Mouse (Mus musculus) CD4-positive, CD25-positive, alpha-beta regulatory T cell, adult 2 months (primary cell): ENCODE data around the gene 1700016K19Rik.
"Not testable (repeated sequence)": the region's sequence is repeated elsewhere in the genome, so short reads cannot be mapped to it uniquely, and the experiment has no call there.

Experiments
- DNase-seq: peaks from one replicate; pipeline ENCODE4 v3.0.0-alpha.2; 2012; ENCODE audit warnings: low read depth, low spot score

The 1700016K19Rik gene

DNA sequence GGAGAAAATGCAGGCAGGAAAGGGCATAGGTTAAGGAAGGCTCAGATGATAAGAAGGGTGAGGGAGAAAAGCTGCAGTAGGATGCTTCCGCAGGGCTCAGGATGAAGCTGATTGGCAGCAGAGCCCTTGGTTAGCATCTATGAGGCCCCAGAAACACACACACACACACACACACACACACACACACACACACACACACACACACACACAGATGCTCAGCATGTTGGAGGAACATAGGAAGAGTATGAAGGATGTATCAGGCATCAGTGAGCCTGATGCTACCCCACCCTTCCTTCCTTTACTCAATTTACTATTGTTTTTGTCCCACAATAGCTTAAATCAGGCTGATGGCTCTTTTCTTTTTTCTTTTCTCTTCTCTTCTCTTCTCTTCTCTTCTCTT is 15.1 kb upstream of the 1700016K19Rik start:
- DNase-seq = no peak

DNA sequence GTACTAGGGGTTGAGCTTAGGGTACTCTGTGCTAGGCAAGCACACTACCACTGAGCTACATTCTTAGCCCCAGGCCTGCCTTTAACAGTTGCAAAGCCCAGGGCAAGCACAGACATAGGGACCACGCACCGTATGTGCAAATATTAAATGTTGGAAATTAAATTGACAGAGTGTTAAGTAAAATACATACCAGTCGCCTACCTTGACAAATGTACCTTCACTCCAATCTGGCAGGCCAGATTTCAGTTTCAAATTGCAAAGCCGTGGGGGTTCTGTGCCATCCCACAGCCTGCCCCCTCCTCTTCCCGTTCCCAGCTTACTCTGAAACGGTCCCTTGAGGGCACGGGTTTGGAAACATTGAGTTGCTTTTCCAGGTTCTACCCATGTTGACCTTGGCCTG is 13.8 kb upstream of the 1700016K19Rik start:
- no peak for DNase-seq

DNA sequence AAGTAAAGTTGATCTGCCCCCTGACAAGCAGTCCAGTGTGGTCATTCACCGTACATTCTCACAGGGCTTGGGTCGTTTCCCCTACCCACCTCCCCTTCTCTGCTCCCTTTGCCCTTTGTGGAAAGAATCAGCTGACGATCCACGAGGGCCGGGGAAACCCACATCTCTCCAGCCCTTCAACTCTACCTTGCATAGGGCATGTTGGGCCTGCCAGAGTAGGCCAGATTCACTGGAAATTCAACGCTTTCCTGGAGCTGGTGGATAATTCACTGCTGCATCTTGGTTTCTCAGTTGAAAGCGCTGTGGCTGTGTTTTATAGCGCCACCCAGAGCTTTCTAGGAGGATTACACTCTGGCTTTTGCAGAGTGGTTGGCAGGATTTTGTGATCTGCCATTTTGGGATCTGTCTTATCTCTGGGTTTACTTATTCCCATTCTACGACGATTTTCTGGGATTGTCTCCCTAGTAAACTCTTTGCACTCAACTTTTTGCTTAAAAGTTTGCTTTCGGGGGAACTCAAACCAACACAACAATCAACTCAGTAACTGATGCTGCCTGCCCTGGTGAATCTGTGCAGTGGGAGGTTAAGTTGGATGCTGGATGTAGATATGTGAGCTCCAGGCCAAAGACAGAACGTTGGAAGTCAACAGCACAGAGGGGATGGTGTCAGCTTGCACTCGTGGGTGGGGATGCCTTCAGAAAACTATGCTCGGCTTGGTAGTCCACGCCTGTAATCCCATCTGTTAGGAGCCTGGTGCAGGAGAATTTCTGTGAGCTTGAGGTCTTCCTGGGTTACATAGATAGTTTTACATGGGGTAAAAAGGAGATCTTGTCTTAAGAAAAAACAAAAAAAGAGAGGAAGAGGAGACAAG is 8.5 kb upstream of the 1700016K19Rik start:
- DNase-seq = no peak

DNA sequence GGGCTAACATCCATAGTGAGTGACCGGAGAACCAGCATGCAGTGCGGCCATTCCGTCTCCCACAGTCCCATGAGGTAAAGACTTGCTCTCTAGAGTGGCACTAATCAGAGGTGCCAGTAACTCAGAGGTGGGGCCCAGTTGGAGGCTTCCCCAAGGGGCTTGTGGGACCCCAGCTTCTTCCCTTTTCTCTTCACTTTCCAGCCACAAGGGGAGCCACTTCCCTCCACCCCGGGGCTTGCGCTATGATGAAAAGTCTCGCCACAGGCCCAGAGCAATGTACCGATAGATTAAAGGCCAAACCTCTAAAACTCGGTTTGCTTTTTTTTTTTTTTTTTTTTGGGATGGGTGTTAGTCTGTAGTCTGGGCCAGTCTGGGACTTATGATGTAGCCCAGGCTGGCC is 7.8 kb upstream of the 1700016K19Rik start:
- no peak for DNase-seq

DNA sequence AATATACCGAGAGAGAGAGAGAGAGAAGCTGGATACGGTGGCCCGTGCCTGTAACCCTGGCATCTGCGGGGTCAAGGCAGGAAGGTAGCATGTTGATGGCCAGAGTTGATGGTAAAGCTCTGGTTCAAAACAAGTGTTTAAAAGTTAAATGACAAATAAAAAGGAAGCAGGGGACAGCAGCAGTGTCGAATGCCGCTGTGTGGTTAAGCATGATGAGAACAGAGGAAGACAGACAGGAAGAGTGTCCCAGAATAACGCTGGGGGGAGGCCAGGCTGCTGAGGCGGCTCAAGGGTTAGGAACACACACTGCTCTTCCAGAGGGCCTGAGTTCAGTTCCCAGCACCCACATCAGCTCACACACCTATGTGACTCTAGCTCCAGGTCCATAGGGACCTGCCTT is 7.2 kb upstream of the 1700016K19Rik start:
- DNase-seq = peak; percentile 32

DNA sequence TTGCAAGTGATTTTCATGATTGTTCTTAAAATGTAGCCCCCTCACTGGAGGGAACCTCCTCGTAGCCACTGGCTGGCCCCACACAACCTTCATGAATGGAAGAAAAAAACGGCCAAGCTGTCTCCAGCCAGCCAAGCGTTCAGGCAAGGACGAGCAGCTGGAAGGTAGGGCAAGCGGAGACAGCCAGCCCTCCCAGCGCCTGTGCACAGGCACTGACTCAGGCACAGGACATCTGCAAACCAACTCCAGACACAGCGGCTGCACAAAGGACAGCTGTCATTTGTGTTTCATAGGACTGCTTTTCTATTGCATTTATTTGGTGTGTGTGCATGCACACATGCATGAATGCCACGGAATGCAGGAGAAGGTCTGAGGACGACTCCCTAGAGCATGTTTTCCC is 5.4 kb upstream of the 1700016K19Rik start:
- no peak for DNase-seq

DNA sequence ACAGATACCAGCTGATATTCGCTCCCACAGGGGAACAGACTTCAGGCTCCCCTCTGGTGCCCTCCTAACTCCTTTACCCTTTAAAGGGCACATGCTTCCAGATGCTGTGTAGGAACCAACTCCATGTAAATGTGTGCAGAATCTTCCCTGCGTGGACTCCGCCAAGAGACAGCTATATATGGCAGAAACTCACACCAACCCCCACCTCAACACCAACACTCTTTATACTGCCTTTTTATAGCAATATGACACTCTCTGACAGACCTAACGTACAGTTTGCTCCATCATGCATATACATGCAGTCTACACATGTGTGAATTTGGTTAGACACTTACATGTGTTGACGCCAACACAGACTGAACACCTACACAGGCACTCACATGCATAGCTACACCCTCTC is 989 bp downstream of the 1700016K19Rik start:
- DNase-seq = no peak

DNA sequence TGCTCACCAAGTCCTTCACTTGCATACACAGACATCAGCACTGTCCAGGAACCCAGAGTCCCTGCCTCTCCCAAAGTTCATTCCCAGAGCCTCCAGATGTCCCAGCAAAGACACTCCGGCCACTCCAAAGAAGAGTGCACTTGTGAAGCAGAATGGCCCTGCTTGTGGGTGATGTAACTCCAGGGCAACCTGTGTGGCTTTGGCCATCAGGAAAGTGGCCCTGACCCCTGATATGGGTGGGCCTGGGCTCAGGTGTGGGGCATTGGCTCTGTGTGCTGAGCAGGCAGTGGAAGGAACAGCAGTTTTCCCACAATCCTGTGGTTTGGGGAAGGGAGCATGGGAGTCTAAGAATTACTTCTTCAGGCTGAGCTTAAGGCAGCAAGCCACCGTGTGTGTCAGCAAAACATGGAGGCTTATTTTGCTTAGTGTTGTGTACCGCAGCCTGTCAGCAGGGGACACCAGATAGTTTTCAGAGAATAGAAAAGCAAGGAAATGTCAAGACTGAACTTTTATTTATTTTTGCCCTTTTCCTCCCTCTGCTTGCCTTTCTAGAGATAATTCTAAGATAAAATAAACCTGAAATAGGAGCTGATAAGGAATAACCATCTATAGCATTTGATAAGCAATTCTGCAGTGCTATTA is 1.6 kb downstream of the 1700016K19Rik start:
- peak; percentile 46 for DNase-seq

DNA sequence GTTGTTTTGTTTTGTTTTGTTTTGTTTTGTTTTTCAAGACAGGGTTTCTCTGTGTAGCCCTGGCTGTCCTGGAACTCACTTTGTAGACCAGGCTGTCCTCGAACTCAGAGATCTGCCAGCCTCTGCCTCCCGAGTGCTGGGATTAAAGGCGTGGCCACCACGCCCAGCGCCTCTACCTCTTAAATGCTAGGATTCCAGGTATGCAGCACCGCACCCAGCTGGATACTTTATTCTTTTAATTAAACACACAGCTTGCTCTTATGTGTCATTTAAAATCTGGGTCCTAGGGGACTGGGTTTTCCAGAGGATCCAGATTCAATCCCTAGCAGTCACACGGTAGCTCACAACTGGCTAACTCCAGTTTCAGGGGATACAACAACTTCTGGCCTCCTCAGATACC is 4.6 kb downstream of the 1700016K19Rik start:
- DNase-seq = not testable (repeated sequence)

DNA sequence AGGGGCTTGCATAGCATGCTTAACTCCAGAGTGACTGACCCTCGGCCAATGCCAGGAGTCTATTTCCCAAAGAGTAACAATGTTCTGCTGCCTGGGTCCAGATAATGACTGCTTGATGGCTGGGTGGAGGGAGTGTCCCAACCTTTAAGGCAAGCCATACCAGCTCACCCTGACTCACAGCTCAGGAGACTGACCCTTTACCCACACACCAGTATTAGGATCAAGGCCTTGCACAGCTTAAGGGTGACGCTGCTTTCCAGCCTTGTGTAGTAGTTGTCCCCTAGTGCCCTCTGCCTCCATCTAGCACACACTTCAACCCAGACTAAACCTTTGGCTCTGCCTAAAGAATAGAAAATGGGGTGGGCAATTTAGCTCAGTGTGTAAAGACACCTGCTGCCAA is 8.4 kb downstream of the 1700016K19Rik start:
- DNase-seq = no peak

DNA sequence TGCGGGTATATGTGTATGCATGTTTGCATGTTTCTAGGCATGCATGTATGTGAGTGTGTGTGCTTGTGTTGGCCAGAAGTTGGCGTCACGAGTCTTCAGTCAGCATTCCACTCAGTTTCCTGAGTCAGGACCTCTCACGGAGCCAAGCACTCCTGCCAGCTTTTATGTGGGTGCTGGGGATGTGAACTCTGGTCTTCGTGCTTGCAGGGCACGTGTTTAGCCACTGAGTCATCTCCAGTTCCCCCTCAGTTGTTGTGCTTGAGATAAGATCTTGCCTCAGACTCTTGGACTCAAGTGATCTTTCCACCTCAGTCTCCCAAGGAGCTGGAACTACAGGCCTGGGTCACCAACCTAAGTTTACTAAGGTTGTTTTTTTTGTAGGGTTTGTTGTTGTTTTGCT is 9.4 kb downstream of the 1700016K19Rik start:
- no peak for DNase-seq

DNA sequence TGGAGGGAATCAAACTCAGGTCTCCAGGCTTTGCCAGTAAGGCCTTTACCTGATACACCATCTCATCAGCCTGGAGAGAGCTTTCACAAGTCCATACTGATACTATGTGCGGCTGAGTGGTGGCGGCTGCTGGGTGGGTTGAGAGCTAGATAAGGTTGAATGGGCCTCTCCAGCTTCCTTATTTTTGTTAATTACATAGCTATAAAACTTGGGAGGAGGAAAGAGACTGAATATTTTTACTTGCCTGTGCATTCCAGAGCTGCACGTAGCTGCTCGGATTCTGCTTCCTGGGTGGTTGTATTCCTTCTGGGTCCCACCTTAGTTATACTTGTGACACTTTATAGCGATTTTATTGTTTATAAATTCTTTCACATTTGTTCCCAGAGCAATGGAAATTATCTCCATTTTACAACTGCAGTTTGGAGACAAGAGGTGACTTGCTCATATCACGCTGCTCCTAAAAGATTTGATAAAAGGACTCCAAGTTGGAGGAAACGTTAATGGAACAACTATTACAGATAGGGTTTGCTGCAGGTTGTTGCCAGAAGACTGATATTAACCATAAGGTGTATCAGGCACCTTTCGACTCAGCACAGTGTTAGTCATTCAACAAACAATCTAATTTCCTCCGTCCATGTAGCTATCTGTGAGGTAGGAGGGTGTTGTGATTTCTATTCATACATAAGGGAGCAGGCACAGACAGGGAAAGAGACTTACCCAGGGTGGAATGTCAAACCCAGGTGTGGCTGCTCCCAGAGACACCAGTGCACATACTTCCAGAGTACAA is 11.3 kb downstream of the 1700016K19Rik start:
- no peak for DNase-seq

DNA sequence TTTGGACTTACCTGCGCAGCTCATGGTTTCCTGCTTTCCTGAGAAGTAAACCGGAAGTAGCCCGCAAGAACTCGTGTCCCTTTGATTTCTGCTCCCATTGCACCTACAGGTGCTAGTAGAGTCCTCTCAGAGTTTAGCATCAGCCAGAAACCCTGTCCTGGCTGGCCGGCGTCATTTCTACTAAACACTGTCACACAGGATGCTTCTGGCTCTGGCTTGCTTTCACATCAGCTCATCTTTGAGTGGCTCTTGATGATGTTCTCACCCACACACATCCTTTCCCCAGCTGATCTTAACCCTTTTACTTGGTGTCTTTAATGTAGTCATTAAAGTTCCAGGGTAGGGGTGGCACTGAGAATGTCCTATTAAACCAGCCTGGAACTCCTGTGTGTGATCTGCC is 15.5 kb downstream of the 1700016K19Rik start:
- peak; percentile 68 for DNase-seq

DNA sequence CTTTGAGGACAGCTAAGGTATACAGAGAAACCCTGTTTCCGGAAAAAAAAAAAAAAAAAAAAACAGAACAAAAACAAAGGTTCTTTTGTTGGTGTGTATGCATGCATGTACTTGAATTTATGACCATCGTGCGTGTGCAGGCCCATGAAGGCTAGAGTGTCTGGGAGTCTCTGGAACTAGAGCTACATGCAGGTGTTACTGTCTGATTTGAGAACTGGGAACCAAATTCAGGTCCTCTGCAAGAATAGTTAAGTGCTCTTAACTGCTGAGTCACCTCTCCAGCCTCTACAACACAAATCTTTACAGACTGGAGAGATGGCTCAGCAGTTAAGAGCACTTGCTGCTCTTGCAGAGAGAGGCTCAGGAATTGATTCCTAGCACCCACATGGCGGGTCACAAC is 16.1 kb downstream of the 1700016K19Rik start:
- DNase-seq = no peak

DNA sequence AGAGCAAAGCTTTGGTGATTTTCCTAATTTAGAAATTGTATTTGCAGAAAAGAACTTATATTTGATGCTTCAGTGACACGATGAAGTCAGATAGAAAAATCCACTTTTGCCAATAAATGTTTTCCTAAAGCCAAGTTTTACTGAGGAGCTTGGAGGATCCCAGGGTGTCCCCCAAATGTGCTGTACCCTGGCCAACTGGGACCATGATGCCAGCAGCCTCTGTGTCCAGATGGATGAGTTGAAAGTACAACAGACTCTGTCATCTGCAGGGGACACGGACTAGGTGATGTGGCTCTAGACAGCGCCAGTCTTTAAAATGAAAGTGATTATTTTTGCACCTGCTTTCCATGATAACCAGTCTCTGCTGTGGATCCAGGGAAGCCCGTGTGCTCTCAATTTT is 20.2 kb downstream of the 1700016K19Rik start:
- no peak for DNase-seq

DNA sequence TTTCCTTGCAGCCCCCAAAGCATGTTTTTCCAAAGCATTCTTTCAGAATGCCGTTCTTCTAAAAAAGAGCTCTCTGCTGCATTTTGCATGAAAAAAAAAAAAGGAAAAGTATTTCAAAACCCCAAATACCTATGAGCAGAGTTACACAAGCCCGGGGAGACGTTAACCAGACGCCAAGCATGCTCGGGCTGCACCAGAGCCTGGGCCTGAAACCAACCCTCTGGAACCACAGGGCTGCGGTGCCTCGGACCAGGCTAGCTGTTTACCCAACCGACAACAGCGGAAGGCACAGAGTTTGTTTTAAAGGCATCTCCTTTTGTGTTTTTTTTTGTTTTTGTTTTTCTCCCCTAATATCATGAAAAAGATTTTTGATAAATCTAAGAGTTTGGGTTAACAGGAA is 21.2 kb downstream of the 1700016K19Rik start:
- DNase-seq = no peak

DNA sequence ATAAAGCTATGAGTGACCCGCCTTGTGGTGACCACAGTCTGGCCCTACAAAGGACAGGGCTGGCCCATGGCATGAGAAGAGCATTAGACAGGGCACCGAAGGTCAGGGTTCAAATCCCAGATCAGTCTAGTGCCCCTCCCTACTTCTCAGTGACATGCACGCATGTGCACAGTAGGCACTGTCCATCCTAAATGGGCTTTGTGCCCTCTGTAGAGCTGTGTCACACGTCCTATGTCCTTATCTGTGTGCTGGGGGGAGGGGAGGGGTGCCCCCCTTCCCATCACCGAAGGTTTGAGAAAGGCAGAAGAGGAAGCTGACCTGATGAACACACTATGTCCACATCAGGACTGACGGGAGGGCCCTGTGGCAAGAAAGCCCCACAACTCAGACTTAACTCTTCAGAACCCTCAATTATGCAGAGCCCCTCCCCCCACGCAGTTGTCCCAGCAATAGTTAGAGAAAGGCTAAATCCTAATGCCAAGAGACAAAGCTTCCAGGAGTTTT is 25.4 kb downstream of the 1700016K19Rik start:
- DNase-seq = no peak

DNA sequence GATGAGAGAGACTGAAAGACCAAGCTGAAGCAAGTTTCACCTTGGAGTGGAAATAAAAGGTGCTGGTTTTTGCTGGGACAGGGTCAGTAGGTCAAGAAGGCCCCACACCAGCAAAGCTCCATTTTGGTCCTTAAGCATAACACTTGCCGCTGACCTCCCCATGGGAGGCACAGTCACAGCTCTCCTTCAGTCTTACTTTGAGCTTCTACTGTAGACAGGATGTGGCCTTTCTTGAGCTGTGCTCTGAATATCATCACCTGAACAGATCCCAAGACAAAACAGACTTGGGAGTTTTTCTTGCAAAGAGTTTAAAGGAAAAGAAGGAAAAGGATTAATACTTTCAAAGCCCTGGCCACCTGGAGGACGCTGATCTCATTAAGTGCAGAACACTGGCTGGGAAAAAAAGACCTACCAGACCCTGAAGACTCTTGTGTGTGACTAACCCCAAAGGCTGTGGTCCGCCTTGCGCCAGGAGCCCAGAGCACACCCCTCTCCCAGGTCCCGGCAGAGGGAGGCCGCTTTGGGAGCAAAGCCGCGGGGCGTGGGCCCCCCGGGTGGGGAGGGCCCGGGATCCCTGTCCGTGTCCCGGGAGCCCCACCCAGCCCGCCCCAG is 26.9 kb downstream of the 1700016K19Rik start:
- DNase-seq = peak; percentile 46

DNA sequence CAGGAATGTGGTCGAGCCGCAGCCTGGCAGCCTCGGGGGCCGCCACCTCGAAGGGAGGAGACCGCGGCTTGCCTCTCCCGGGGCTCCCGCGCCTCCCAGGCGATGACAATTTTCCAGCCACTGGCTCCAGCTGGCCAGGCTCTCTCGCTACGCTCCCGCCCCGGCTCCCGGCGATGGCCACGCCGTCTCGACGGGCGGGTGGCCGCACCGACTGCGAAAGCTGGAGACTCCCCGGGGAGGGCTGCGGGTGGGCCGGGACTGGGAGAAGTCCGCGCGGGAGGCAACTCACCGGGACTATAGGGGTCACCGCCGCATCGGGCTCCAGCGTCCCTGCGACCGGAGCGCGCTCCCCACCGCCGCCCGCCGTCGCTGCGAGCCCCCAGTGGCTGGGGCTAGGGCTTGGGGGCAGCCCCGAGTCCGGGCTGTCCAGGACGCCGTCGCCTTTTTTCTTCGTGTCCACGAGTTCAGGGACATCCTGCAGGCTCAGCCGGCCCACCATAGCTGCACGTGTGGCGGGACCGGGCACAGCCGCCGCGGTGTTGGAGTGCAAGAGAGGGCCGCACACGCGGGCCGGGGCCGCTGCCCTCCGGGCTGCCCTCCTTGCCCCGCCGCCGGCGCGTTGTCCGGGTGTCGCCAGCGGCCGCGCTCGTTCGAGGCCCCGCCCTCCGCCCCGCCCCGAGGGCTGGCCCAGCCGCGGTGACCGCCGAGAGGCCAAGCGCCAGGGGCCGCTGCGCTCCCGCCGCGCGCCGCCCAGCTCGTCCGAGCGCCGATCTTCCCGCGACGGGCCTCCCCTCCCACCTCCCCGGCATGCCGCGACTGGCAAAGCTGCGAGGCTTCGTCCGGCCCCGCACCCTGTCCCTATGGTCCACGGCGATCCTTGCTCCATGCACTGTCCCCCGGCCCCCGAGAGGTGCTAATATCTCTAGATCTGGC is 27.7 kb downstream of the 1700016K19Rik start, which contains the start of gene Rflnb:
TSS of gene Rflnb (minus strand) at position 644 of the 933 bp plus-strand sequence.
- DNase-seq = peak; percentile 70

DNA sequence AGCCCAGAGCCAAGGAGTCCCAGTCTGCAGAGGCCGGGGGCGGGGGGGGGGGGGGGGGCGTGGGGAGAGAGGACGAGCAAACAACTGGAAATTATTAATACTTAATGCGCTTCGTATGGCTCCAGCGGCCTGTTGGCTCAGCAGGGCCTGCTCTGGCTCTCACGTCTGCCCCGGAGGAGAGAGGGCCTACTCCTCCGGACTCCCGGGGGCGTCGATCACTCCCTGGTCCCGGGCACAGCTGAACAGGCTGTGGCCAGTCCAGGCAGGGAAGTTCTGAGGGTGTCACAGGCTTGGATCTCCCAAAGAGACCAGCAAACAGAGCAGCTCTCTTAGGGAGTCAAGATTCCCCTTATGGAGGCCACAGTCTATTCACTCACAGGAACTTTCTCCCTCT is 28.4 kb downstream of the 1700016K19Rik start:
- DNase-seq = peak; percentile 15

DNA sequence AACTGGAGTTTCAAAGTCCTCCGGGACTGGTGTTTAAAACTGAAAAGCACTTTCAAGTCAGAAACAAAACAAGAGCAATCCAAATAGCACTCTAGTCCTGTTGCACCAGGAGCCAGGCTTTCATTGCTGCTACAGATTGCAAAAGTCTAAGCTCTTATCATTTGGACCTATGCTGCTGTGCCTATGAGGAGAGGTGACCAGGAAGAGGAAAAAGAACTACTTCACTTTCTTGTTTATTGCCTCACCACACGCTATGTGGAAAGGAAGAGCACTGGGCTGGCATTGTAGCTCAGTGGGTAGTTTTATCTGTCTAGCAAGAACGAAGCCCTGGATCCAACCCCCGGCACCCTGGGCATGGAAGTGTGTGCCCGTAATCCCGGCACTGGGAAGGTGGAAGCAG is 33.6 kb downstream of the 1700016K19Rik start:
- DNase-seq = no peak
